Mouse (Mus musculus) hindbrain, postnatal 0 days (tissue): ENCODE measurements around the gene Trabd. TPM values are rescaled to one million over a fixed set of nuclear protein-coding genes. Genes with fewer than 3 reads are reported as not detected.
A peak's percentile ranks its signal among the peaks of the same experiment; 100 is the strongest.

Source experiments
- ATAC-seq: fragments of 200-750 bp; cut with Nextera tagmentation; 2 replicates; pipeline ENCODE4 v1.8.0; 2017; ENCODE audit warnings: mild to moderate bottlenecking, moderate TSS enrichment, moderate library complexity
- DNase-seq: peaks from one replicate; pipeline ENCODE4 v3.0.0-alpha.2; 2015; ENCODE audit warnings: low spot score
- H3K27ac ChIP-seq: fragments of 300-500 bp; sonication (generic); 2 replicates; pipeline ENCODE4 v1.5.1; 2014; ENCODE audit warnings: mild to moderate bottlenecking
- H3K27me3 ChIP-seq: fragments of 300-500 bp; sonication (generic); 2 replicates; pipeline ENCODE4 v1.6.1; 2014; ENCODE audit warnings: low read length, mixed read lengths; ENCODE audit not compliant: insufficient read depth
- H3K36me3 ChIP-seq: fragments of 300-500 bp; sonication (generic); 2 replicates; pipeline ENCODE4 v1.6.1; 2014; ENCODE audit warnings: low read length, mixed read lengths; ENCODE audit not compliant: insufficient read depth
- H3K4me1 ChIP-seq: fragments of 300-500 bp; sonication (generic); 2 replicates; pipeline ENCODE4 v1.6.1; 2014; ENCODE audit warnings: antibody characterized with exemption, low read length, mixed read lengths; ENCODE audit not compliant: insufficient read depth
- H3K4me2 ChIP-seq: fragments of 300-500 bp; sonication (generic); 2 replicates; pipeline ENCODE4 v1.6.1; 2014; ENCODE audit warnings: low read depth, mild to moderate bottlenecking, low read length, moderate library complexity, mixed read lengths
- H3K4me3 ChIP-seq: fragments of 300-500 bp; sonication (generic); 2 replicates; pipeline ENCODE4 v1.5.1; 2014; ENCODE audit warnings: low read length
- H3K9ac ChIP-seq: fragments of 300-500 bp; sonication (generic); replicated peaks from 2 replicates; pipeline ENCODE4 v1.6.1; 2014; ENCODE audit warnings: mild to moderate bottlenecking, low read length, moderate library complexity, mixed read lengths
- H3K9me3 ChIP-seq: fragments of 300-500 bp; sonication (generic); 2 replicates; pipeline ENCODE4 v1.6.1; 2016; ENCODE audit warnings: low read length, mixed read lengths
- CTCF ChIP-seq: IDR thresholded peaks from 2 replicates; pipeline ENCODE4 v1.5.1; 2016; ENCODE audit warnings: antibody characterized with exemption, control low read depth, low read depth
- WGBS: fragments of 180-500 bp; shearing (Covaris S2); extraction: QIAGEN DNeasy Blood & Tissue Kit; methylation state at CpG from one replicate; pipeline ENCODE4 v1.1.7; 2014; 5-methylcytosine and 5-hydroxymethylcytosine counted together
- polyA plus RNA-seq: library from polyadenylated mRNA; unstranded; fragments of >200 nt; fragmentation: Nextera tagmentation; extraction: Ambion mirVana; gene quantifications from 2 replicates; pipeline ENCODE4 v1.2.1, GENCODE M21; 2015
- total RNA-seq: library from RNA; depleted of rRNA; stranded (reverse); fragments of >200 nt; gene quantifications from 2 replicates; pipeline ENCODE4 v1.2.3, GENCODE M21; 2014

The Trabd gene
- total and polyA plus RNA-seq, 2 experiments from 2014 or later = 26.1 to 47.8 TPM

- Histone ChIP-seq H3K9ac (no peak overlapping the region), H3K27me3 (no peaks in the 10 kb centered on the region), H3K4me3 (no peak overlapping the region), H3K9me3 (no peaks in the 10 kb centered on the region), H3K4me1 (no peaks in the 10 kb centered on the region), H3K4me2 (no peak overlapping the region), H3K36me3 (peaks cover 72% of the 10 kb centered on the region), H3K27ac (no peak overlapping the region)
- no peak for TF ChIP-seq CTCF
- DNase-seq = peak; percentile 18
- whole genome bisulfite sequencing = 89% methylated on average over 8 of the region's 8 CpGs
- ATAC-seq = 0 out of 2 replicates have a peak, but pooled peaks have one; percentile 40
These were observed 29.5 kb downstream of the Trabd start for GRCm38 (mm10) chr15:89104425-89104824.

- 84% methylated on average over 13 of the region's 13 CpGs for WGBS
- Histone ChIP-seq H3K9me3 (no peaks in the 10 kb centered on the region), H3K4me2 (no peak overlapping the region), H3K27ac (no peak overlapping the region), H3K36me3 (peaks cover 73% of the 10 kb centered on the region), H3K4me3 (no peak overlapping the region), H3K4me1 (no peaks in the 10 kb centered on the region), H3K27me3 (no peaks in the 10 kb centered on the region), H3K9ac (no peak overlapping the region)
- ATAC-seq = no peak
- no peak for DNase-seq
- no peak for TF ChIP-seq CTCF
These were observed 31.1 kb downstream of the Trabd start for GRCm38 (mm10) chr15:89106073-89106472.

- no peak overlapping the region for H3K27ac ChIP-seq
- no peaks in the 10 kb centered on the region for H3K4me1 ChIP-seq
- ATAC-seq (no peak), DNase-seq (no peak)
- no peak for TF ChIP-seq CTCF
- H3K27me3 ChIP-seq = no peaks in the 10 kb centered on the region
- WGBS = 96% methylated on average over 1 of the region's 1 CpGs
- H3K9ac ChIP-seq = no peak overlapping the region
- no peaks in the 10 kb centered on the region for H3K9me3 ChIP-seq
- H3K36me3 ChIP-seq = peaks cover 70% of the 10 kb centered on the region
- no peak overlapping the region for H3K4me2 ChIP-seq
- H3K4me3 ChIP-seq = no peak overlapping the region
These were observed 32.1 kb downstream of the Trabd start for GRCm38 (mm10) chr15:89106976-89107375.

- Histone ChIP-seq H3K27ac (no peak overlapping the region), H3K4me1 (no peaks in the 10 kb centered on the region), H3K36me3 (peaks cover 62% of the 10 kb centered on the region), H3K9me3 (no peaks in the 10 kb centered on the region), H3K4me3 (no peak overlapping the region), H3K27me3 (no peaks in the 10 kb centered on the region), H3K4me2 (no peak overlapping the region), H3K9ac (no peak overlapping the region)
- WGBS = 71% methylated on average over 9 of the region's 9 CpGs
- no peak for DNase-seq
- no peak for TF ChIP-seq CTCF
- no peak for ATAC-seq
These were observed 35.2 kb downstream of the Trabd start for GRCm38 (mm10) chr15:89110147-89110546.

GRCm38 (mm10) chr15:89118007-89118406 is 43.1 kb downstream of the Trabd start:
- peak; percentile 56 for TF ChIP-seq CTCF
- no peak overlapping the region for H3K27ac ChIP-seq
- H3K4me1 ChIP-seq = peaks cover 17% of the 10 kb centered on the region
- H3K27me3 ChIP-seq = no peaks in the 10 kb centered on the region
- no peak for DNase-seq
- no peak overlapping the region for H3K4me2 ChIP-seq
- H3K4me3 ChIP-seq = no peak overlapping the region
- H3K36me3 ChIP-seq = peaks cover 16% of the 10 kb centered on the region
- H3K9me3 ChIP-seq = no peaks in the 10 kb centered on the region
- no peak for ATAC-seq
- H3K9ac ChIP-seq = no peak overlapping the region

- TF ChIP-seq CTCF = no peak
- Histone ChIP-seq H3K9me3 (no peaks in the 10 kb centered on the region), H3K4me2 (peak within 1 kb of the TSS; percentile 85), H3K27me3 (no peaks in the 10 kb centered on the region), H3K27ac (peak within 1 kb of the TSS; percentile 93), H3K4me3 (peak within 1 kb of the TSS; percentile 69), H3K36me3 (no peaks in the 10 kb centered on the region), H3K4me1 (peaks cover 26% of the 10 kb centered on the region), H3K9ac (peak within 1 kb of the TSS; percentile 83)
- WGBS = under 1% methylated on average over 47 of the region's 47 CpGs
- ATAC-seq (peak; percentile 87), DNase-seq (peak; percentile 99)
These were observed 47.9 kb downstream of the Trabd start, which contains the start of gene Tubgcp6 for GRCm38 (mm10) chr15:89122649-89123366. Tubgcp6 (minus strand) TSS chr15:89123112.

- Histone ChIP-seq H3K27ac (peak overlapping the region; percentile 93), H3K9ac (peak overlapping the region; percentile 83), H3K4me3 (peak overlapping the region; percentile 69), H3K27me3 (no peaks in the 10 kb centered on the region), H3K9me3 (no peaks in the 10 kb centered on the region), H3K36me3 (no peaks in the 10 kb centered on the region), H3K4me2 (peak overlapping the region; percentile 85), H3K4me1 (peaks cover 29% of the 10 kb centered on the region)
- DNase-seq (peak; percentile 74), ATAC-seq (peak; percentile 34; the same call in 1 of the 2 replicates)
- WGBS = 30% methylated on average over 11 of the region's 11 CpGs
- TF ChIP-seq CTCF = peak; percentile 62
These were observed 48.7 kb downstream of the Trabd start for GRCm38 (mm10) chr15:89123595-89123994.
